Mouse (Mus musculus) MEL (cell line): ENCODE measurements around the gene Tmem63a. TPM values are rescaled to one million over a fixed set of nuclear protein-coding genes. Genes with fewer than 3 reads are reported as not detected.

Experiments
- DNase-seq: peaks from one replicate; pipeline ENCODE4 v3.0.0; 2011; ENCODE audit warnings: low read depth, low spot score
- H3K27ac ChIP-seq: 2 replicates; pipeline ENCODE4 v1.5.1; 2012; ENCODE audit warnings: low read depth, mild to moderate bottlenecking, control low read depth, low read length, moderate library complexity; ENCODE audit not compliant: control insufficient read depth
- H3K27me3 ChIP-seq, 2 experiments: fragments of 150-350 bp in 1 of 2; sonication (generic) in 1 of 2; 2 replicates each; pipeline ENCODE4 v1.6.1; 2012; ENCODE audit warnings: low read length in 2 of 2, mild to moderate bottlenecking in 2 of 2, improper control_type of control experiment in 1 of 2, moderate library complexity in 1 of 2; ENCODE audit not compliant: insufficient read depth in 2 of 2, control insufficient read depth in 1 of 2
- H3K36me3 ChIP-seq, 2 experiments: 2 replicates each; pipeline ENCODE4 v1.6.1; 2012 to 2014; ENCODE audit warnings: low read length in 2 of 2, improper control_type of control experiment in 1 of 2, inconsistent platforms in 1 of 2, mild to moderate bottlenecking in 1 of 2; ENCODE audit not compliant: insufficient read depth in 2 of 2, control insufficient read depth in 1 of 2
- H3K4me1 ChIP-seq, 2 experiments: fragments of 150-350 bp in 1 of 2; sonication (generic) in 1 of 2; 2 replicates each; pipeline ENCODE4 v1.6.1; 2012; ENCODE audit warnings: low read length in 2 of 2, improper control_type of control experiment in 1 of 2, mild to moderate bottlenecking in 1 of 2; ENCODE audit not compliant: insufficient read depth in 2 of 2, control insufficient read depth in 1 of 2
- H3K4me3 ChIP-seq, 2 experiments: fragments of 150-350 bp in 1 of 2; sonication (generic) in 1 of 2; 2 replicates each; pipeline ENCODE4 v1.5.1; 2012; ENCODE audit warnings: low read depth in 2 of 2, low read length in 2 of 2, mild to moderate bottlenecking in 2 of 2, moderate library complexity in 2 of 2, control low read depth in 1 of 2, improper control_type of control experiment in 1 of 2; ENCODE audit not compliant: control insufficient read depth in 1 of 2, insufficient read depth in 1 of 2
- H3K79me2 ChIP-seq: 2 replicates; pipeline ENCODE4 v1.6.1; 2012; ENCODE audit warnings: mild to moderate bottlenecking, low read length, moderate library complexity; ENCODE audit not compliant: control insufficient read depth, poor library complexity, insufficient read depth
- H3K9ac ChIP-seq: 2 replicates; pipeline ENCODE4 v1.6.1; 2012; ENCODE audit warnings: low read depth, mild to moderate bottlenecking, control low read depth, low read length, moderate library complexity; ENCODE audit not compliant: control insufficient read depth, poor library complexity, severe bottlenecking
- H3K9me3 ChIP-seq: fragments of 150-350 bp; sonication (generic); replicated peaks from 2 replicates; pipeline ENCODE4 v1.6.1; 2012; ENCODE audit warnings: mild to moderate bottlenecking, low read length, improper control_type of control experiment, moderate library complexity; ENCODE audit not compliant: insufficient read depth
- CHD1 ChIP-seq: IDR thresholded peaks from 2 replicates; pipeline ENCODE4 v1.6.1; 2012; ENCODE audit warnings: low read depth, mild to moderate bottlenecking, inconsistent platforms, low read length, improper control_type of control experiment
- CHD2 ChIP-seq: IDR thresholded peaks from 2 replicates; pipeline ENCODE4 v1.6.1; 2011; ENCODE audit warnings: low read length, improper control_type of control experiment
- CTCF ChIP-seq, 3 experiments: IDR thresholded peaks in 2 of 3; conservative IDR thresholded peaks in 1 of 3; 2 replicates each; pipeline ENCODE4 v1.5.1; 2011 to 2012; ENCODE audit warnings: low read length in 3 of 3, low read depth in 2 of 3, mild to moderate bottlenecking in 2 of 3, improper control_type of control experiment in 1 of 3, inconsistent platforms in 1 of 3, mixed read lengths in 1 of 3, moderate library complexity in 1 of 3; ENCODE audit not compliant: control insufficient read depth in 1 of 3, insufficient read depth in 1 of 3, poor library complexity in 1 of 3, severe bottlenecking in 1 of 3
- E2F4 ChIP-seq: IDR thresholded peaks from 2 replicates; pipeline ENCODE4 v1.6.1; 2011; ENCODE audit warnings: low read depth, low read length, improper control_type of control experiment, borderline replicate concordance
- ETS1 ChIP-seq: IDR thresholded peaks from 2 replicates; pipeline ENCODE4 v1.6.1; 2012; ENCODE audit warnings: low read depth, mild to moderate bottlenecking, inconsistent platforms, low read length, improper control_type of control experiment, moderate library complexity
- GABPA ChIP-seq: IDR thresholded peaks from 2 replicates; pipeline ENCODE4 v1.6.1; 2012; ENCODE audit warnings: low read depth, mild to moderate bottlenecking, inconsistent platforms, low read length, improper control_type of control experiment, moderate library complexity
- JUND ChIP-seq: IDR thresholded peaks from 2 replicates; pipeline ENCODE4 v1.6.1; 2011; ENCODE audit warnings: low read depth, mild to moderate bottlenecking, improper control_type of control experiment, low read length
- MAFK ChIP-seq: IDR thresholded peaks from 2 replicates; pipeline ENCODE4 v1.6.1; 2011; ENCODE audit warnings: low read depth, mild to moderate bottlenecking, low read length, improper control_type of control experiment, borderline replicate concordance
- MEF2A ChIP-seq: IDR thresholded peaks from 2 replicates; pipeline ENCODE4 v1.6.1; 2014; ENCODE audit warnings: low read depth, mild to moderate bottlenecking, inconsistent platforms, low read length, improper control_type of control experiment; ENCODE audit not compliant: poor library complexity, insufficient replicate concordance, severe bottlenecking; ENCODE audit errors: extremely low read depth
- MXI1 ChIP-seq: IDR thresholded peaks from 2 replicates; pipeline ENCODE4 v1.6.1; 2011; ENCODE audit warnings: mild to moderate bottlenecking, low read depth, low read length, improper control_type of control experiment
- MYB ChIP-seq: IDR thresholded peaks from 2 replicates; pipeline ENCODE4 v1.6.1; 2011; ENCODE audit warnings: mild to moderate bottlenecking, low read depth, low read length, improper control_type of control experiment
- MYC ChIP-seq: IDR thresholded peaks from 2 replicates; pipeline ENCODE4 v1.6.1; 2011; ENCODE audit warnings: low read depth, mild to moderate bottlenecking, low read length, improper control_type of control experiment, moderate library complexity
- NELFE ChIP-seq: IDR thresholded peaks from 2 replicates; pipeline ENCODE4 v1.6.1; 2011; ENCODE audit warnings: low read depth, low read length, improper control_type of control experiment
- NRF1 ChIP-seq: IDR thresholded peaks from 2 replicates; pipeline ENCODE4 v1.6.1; 2014; ENCODE audit warnings: low read depth, mild to moderate bottlenecking, inconsistent platforms, low read length, improper control_type of control experiment, moderate library complexity; ENCODE audit not compliant: poor library complexity, insufficient read depth, severe bottlenecking
- POLR2A ChIP-seq, 2 experiments: IDR thresholded peaks; 2 replicates each; pipeline ENCODE4 v1.6.1; 2011 to 2012; ENCODE audit warnings: low read length in 2 of 2, mild to moderate bottlenecking in 2 of 2, control low read depth in 1 of 2, improper control_type of control experiment in 1 of 2, low read depth in 1 of 2, moderate library complexity in 1 of 2; ENCODE audit not compliant: control insufficient read depth in 1 of 2, insufficient read depth in 1 of 2, poor library complexity in 1 of 2
- RAD21 ChIP-seq: IDR thresholded peaks from 2 replicates; pipeline ENCODE4 v1.6.1; 2011; ENCODE audit warnings: mild to moderate bottlenecking, low read depth, low read length, improper control_type of control experiment
- RCOR1 ChIP-seq: IDR thresholded peaks from 2 replicates; pipeline ENCODE4 v1.6.1; 2012; ENCODE audit warnings: low read depth, mild to moderate bottlenecking, inconsistent platforms, low read length, improper control_type of control experiment
- SIN3A ChIP-seq: IDR thresholded peaks from 2 replicates; pipeline ENCODE4 v1.6.1; 2012; ENCODE audit warnings: low read length, improper control_type of control experiment, inconsistent platforms
- SMC3 ChIP-seq: IDR thresholded peaks from 2 replicates; pipeline ENCODE4 v1.6.1; 2011; ENCODE audit warnings: low read depth, low read length, improper control_type of control experiment
- TAL1 ChIP-seq: IDR thresholded peaks from 2 replicates; pipeline ENCODE4 v1.6.1; 2012; ENCODE audit warnings: mild to moderate bottlenecking, inconsistent platforms, low read length, moderate library complexity, mixed read lengths
- TBP ChIP-seq: IDR thresholded peaks from 2 replicates; pipeline ENCODE4 v1.8.0; 2011; ENCODE audit warnings: low read depth, low read length, improper control_type of control experiment
- TCF12 ChIP-seq: IDR thresholded peaks from 2 replicates; pipeline ENCODE4 v1.6.1; 2014; ENCODE audit warnings: low read depth, mild to moderate bottlenecking, inconsistent platforms, low read length, improper control_type of control experiment, moderate library complexity
- USF1 ChIP-seq: IDR thresholded peaks from 2 replicates; pipeline ENCODE4 v1.6.1; 2014; ENCODE audit warnings: low read depth, mild to moderate bottlenecking, inconsistent platforms, low read length, improper control_type of control experiment, moderate library complexity
- ZMIZ1 ChIP-seq: IDR thresholded peaks from 2 replicates; pipeline ENCODE4 v1.6.1; 2012; ENCODE audit warnings: low read depth, mild to moderate bottlenecking, inconsistent platforms, low read length, improper control_type of control experiment, moderate library complexity
- ZNF384 ChIP-seq: IDR thresholded peaks from 2 replicates; pipeline ENCODE4 v1.6.1; 2012; ENCODE audit warnings: low read depth, mild to moderate bottlenecking, inconsistent platforms, low read length, improper control_type of control experiment
- polyA plus RNA-seq, 2 experiments: library from polyadenylated mRNA; stranded (reverse) in 1 of 2; unstranded in 1 of 2; fragments of >175 nt in 1 of 2; fragments of >200 nt in 1 of 2; gene quantifications; 2 replicates each; pipeline versions ENCODE4 v1.2.1 to v1.2.4; 2012; ENCODE audit warnings: low replicate concordance in 2 of 2, low read depth in 1 of 2; ENCODE audit not compliant: insufficient read length in 2 of 2, insufficient read depth in 1 of 2, missing spikeins in 1 of 2
- total RNA-seq: library from RNA; depleted of rRNA; stranded (reverse); fragments of 300-350 nt; gene quantifications from 2 replicates; pipeline ENCODE4 v1.2.3, GENCODE M21; 2012

Tmem63a gene
- total and polyA plus RNA-seq, 3 experiments: 7.7 to 12.8 TPM; not detected in 1

DNA sequence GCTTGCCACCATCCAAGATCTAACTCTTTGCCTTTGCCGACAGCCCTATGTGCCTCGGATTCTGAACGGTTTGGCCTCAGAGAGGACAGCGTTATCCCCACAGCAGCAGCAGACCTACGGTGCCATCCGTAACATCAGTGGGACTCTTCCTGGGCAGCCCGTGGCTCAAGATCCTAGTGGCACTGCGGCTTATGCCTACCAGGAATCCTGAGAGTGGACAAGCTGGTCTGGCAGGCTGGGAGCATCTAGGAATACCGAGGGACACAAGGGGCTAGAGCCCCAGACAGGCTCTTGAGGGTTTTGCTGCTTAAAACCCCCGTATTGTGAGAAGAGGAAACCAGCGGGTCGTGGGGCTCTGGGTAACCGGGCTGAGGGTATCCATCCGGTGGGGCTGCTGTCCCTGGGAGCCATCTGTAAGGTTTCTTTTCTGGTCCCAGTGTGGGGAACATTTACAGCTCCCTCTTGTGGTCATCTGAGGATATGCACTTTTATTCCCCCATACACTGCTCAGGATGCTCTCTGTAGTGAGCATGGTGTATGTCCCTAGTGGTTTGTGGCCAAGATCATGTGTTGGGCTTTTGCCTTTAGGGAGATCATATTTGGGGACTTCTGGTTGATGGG lies 32.1 kb downstream of the Tmem63a start (continued):
- TF ChIP-seq CTCF (IDR thresholded peaks at IDR 0.05 in 2 of 3, conservative IDR thresholded peaks at IDR 0.05 in 1 of 3; ENCODE audit: control insufficient read depth in 1 of 3, insufficient read depth in 1 of 3, low read depth in 2 of 3, low read length in 3 of 3, poor library complexity in 1 of 3, severe bottlenecking in 1 of 3) (peak; percentile 47 to 88 (median 87)), RCOR1 (no peak), NELFE (no peak), GABPA (no peak), ZMIZ1 (no peak), SIN3A (peak; percentile 38; the same call in 1 of the 2 replicates)
- TF ChIP-seq, all 39 proteins: peak for 6

DNA sequence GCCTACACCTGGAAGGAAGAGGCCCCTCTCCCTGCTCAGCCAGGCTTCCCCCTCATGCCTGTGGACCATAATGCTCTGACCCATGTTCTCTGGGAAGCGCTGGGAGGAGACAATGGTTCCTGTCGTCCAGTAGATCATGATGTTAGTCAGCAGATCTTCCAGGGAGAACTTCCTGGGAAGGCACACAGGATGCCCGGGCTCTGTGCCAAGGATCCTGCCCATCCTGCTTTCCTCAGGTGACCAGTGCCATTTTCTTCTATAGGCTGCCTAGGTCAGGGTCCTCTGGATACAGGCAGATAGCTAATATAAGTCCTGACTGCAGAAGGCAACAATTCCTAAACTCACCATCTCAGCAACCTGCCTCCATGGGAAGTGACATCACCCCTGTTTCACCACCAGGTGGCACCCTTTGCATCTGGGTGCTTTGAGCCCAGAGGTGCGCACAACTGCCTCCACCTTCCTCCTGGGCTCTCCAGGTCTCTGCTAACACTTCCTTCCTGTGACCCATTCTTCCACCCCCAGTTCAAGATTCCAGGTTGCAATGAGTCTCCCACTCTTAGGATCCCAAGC lies 34.1 kb downstream of the Tmem63a start:
- Histone ChIP-seq H3K27me3 (no peaks in the 10 kb centered on the region), H3K79me2 (no peaks in the 10 kb centered on the region; the same call in 1 of the 2 replicates), H3K27ac (no peak overlapping the region), H3K36me3 (0 out of 4 replicates have a peak, but pooled peaks cover 0 to under 1% of the 10 kb centered on the region in 2 experiments), H3K9ac (no peak overlapping the region), H3K9me3 (no peaks in the 10 kb centered on the region)
- no peak for TF ChIP-seq MYB
- TF ChIP-seq SMC3: peak; percentile 74
- peak; percentile 46 for TF ChIP-seq RAD21
- no peak for TF ChIP-seq NRF1
- TF ChIP-seq CTCF (IDR thresholded peaks at IDR 0.05 in 2 of 3, conservative IDR thresholded peaks at IDR 0.05 in 1 of 3; ENCODE audit: control insufficient read depth in 1 of 3, insufficient read depth in 1 of 3, low read depth in 2 of 3, low read length in 3 of 3, poor library complexity in 1 of 3, severe bottlenecking in 1 of 3): peak; percentile 85 to 92 (median 89)
- TF ChIP-seq, all 39 proteins: peak for 3
- Histone ChIP-seq H3K4me3 (no peak overlapping the region), H3K4me1 (peaks cover 0 to under 1% of the 10 kb centered on the region in 2 experiments; a peak in 2 of 4 replicates)
- peak; percentile 72 for DNase-seq

DNA sequence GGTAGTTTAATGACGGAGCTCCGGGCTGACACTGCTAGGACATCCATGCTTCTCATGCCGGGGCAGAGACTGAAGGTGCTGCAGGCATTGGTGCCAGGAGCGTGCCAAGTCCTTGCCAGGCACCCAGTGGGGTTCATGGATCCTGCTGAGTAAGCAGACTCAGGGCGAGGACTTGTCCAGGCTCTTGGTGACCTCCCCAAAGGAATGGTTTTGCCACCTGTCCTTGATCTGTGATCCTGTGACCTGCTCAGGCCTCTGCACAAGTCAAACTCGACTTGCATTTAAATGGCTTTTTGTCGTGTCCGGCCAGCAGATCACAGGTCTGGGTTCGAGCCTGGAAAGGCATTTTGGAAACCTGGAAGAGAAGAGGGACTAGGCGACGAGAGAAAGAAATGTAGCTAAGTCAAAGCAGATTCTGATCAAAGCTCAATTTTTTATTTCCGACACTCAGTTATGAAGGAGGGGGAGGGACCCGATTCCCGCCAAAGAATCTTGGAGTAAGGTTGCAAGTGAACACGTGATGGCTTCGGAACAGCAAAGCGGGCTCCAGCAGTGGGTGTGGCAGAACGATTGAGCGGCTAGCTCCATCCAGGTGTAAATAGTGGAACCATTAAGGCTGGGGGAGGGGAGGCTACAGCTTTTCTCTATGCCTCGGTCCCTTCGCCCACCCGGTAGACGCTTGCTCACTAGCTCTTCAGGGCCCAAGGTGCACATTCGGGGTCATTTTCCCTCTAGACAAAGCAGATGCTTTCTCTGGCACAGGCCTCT lies 37.5 kb downstream of the Tmem63a start:
- no peak for TF ChIP-seq MXI1
- TF ChIP-seq TCF12: no peak
- no peak for TF ChIP-seq MAFK
- TF ChIP-seq CHD2: no peak
- no peak for TF ChIP-seq MYB
- TF ChIP-seq TBP: no peak
- TF ChIP-seq ZMIZ1: no peak
- TF ChIP-seq USF1: no peak
- TF ChIP-seq JUND: no peak
- TF ChIP-seq E2F4: no peak
- no peak for TF ChIP-seq MYC
- no peak for TF ChIP-seq NRF1
- no peak for TF ChIP-seq MEF2A
- TF ChIP-seq CHD1: no peak
- TF ChIP-seq ZNF384: no peak
- TF ChIP-seq ETS1: no peak
- TF ChIP-seq TAL1: no peak
- no peak for TF ChIP-seq POLR2A (IDR thresholded peaks at IDR 0.05; ENCODE audit: control insufficient read depth in 1 of 2, insufficient read depth in 1 of 2, low read depth in 1 of 2, low read length in 2 of 2, poor library complexity in 1 of 2)
- Histone ChIP-seq H3K27me3 (peaks cover 2 to 6% of the 10 kb centered on the region in 2 experiments; a peak in 2 of 4 replicates), H3K9ac (no peak overlapping the region)

More for the DNA sequence above, 37.5 kb downstream of the Tmem63a start:
- Histone ChIP-seq H3K9me3 (no peaks in the 10 kb centered on the region), H3K79me2 (no peaks in the 10 kb centered on the region; the same call in 1 of the 2 replicates), H3K4me1 (peaks cover 0 to 3% of the 10 kb centered on the region in 2 experiments; a peak in 2 of 4 replicates), H3K4me3 (no peak overlapping the region), H3K36me3 (0 out of 4 replicates have a peak, but pooled peaks cover 0 to 2% of the 10 kb centered on the region in 2 experiments), H3K27ac (no peak overlapping the region)
- DNase-seq: no peak
